In the genomic region with DNA sequence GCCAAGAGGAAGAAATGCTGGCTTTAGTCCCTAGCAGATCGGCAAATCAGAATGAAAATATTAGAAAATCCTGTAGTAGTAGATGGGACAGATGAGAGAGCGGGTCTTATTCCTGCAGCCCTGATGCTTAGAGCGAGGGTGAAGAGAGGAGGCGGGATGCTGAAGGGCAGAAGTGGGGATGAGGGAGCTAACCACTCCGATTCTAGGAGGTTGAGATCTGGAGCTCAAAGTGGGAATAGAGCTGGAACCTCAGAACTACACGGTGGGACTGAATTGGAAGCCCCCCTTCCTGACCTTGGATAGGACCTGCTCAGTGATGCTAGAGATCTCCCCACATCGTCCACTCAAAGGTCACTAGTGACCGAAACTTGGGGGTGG, we compare ENCODE assay signal across 8 mouse cellular contexts. TPM values are rescaled to one million over a fixed set of nuclear protein-coding genes. Genes with fewer than 3 reads are reported as not detected.
A peak's percentile ranks its signal among the peaks of the same experiment; 100 is the strongest.
DNase-seq lines count a peak whose midpoint lies in the region; ATAC-seq and TF ChIP-seq lines count a peak whose summit lies in the region.

No protein-coding gene starts in this region.

- H3K9ac ChIP-seq in lung, embryonic 16.5 days (ENCODE audit: low read length) = peak overlapping the region; percentile 57
- H3K9ac ChIP-seq in limb, embryonic 13.5 days = peak overlapping the region; percentile 75

- 2% methylated on average over 8 of the region's 8 CpGs for WGBS in lung, embryonic 16.5 days
- 2% methylated on average over 8 of the region's 8 CpGs for WGBS in limb, embryonic 13.5 days
- WGBS in small intestine, adult 2 months = 1% methylated on average over 8 of the region's 8 CpGs

- peak overlapping the region; percentile 100 for H3K4me2 ChIP-seq in lung, embryonic 16.5 days (ENCODE audit: low read depth, low read length)
- H3K4me2 ChIP-seq in limb, embryonic 13.5 days (replicated peaks) = peak overlapping the region; percentile 97

- H3K27ac ChIP-seq in lung, embryonic 16.5 days (ENCODE audit: low read length) = no peak overlapping the region
- no peak overlapping the region for H3K27ac ChIP-seq in limb, embryonic 13.5 days
- H3K27ac ChIP-seq in small intestine, adult 2 months (ENCODE audit: insufficient read depth, low read depth, low read length) = no peak overlapping the region

- ATAC-seq in lung, embryonic 16.5 days (ENCODE audit: low read depth) = peak; percentile 31; the same call in 1 of the 2 replicates
- ATAC-seq in limb, embryonic 13.5 days (ENCODE audit: low FRiP score, low read depth) = 0 out of 2 replicates have a peak, but pooled peaks have one; percentile 33

- no peak for TF ChIP-seq CTCF in small intestine, adult 2 months (IDR thresholded peaks at IDR 0.05; ENCODE audit: extremely low read depth, insufficient read length, insufficient replicate concordance, low read depth, low read length)

- H3K27me3 ChIP-seq in lung, embryonic 16.5 days (ENCODE audit: control insufficient read depth, insufficient read depth, low read depth, low read length) = peaks cover 4% of the 10 kb centered on the region
- peaks cover 48% of the 10 kb centered on the region for H3K27me3 ChIP-seq in limb, embryonic 13.5 days
- peaks cover 8% of the 10 kb centered on the region for H3K27me3 ChIP-seq in small intestine, adult 2 months (ENCODE audit: control insufficient read depth, insufficient read depth, low read length)

- H3K4me3 ChIP-seq in lung, embryonic 16.5 days (ENCODE audit: low read length) = peak overlapping the region; percentile 57
- H3K4me3 ChIP-seq in limb, embryonic 13.5 days = peak overlapping the region; percentile 57
- peak overlapping the region; percentile 68 for H3K4me3 ChIP-seq in small intestine, adult 2 months (ENCODE audit: low read depth, low read length)

- peaks cover 9% of the 10 kb centered on the region for H3K4me1 ChIP-seq in lung, embryonic 16.5 days (replicated peaks; ENCODE audit: control insufficient read depth, insufficient read depth, low read length)
- H3K4me1 ChIP-seq in limb, embryonic 13.5 days = peaks cover 9% of the 10 kb centered on the region
- peaks cover 5% of the 10 kb centered on the region; the same call in 1 of the 2 replicates for H3K4me1 ChIP-seq in small intestine, adult 2 months (ENCODE audit: control insufficient read depth, insufficient read depth, insufficient read length, low read length)

- H3K9me3 ChIP-seq in lung, embryonic 16.5 days (ENCODE audit: control insufficient read depth, low read length) = no peaks in the 10 kb centered on the region
- no peaks in the 10 kb centered on the region for H3K9me3 ChIP-seq in limb, embryonic 13.5 days

- DNase-seq in cerebellum, adult 18-20 months = peak; percentile 8 to 43
- no peak for DNase-seq in cerebellum, postnatal 10 days
- DNase-seq in lung, postnatal 36 days = no peak
- DNase-seq in c-Kit-positive CD71-positive TER-119-positive erythroid progenitor cells, embryonic 14.5 days (ENCODE audit: low spot score) = no peak
- DNase-seq in adrenal gland, adult 2 months = no peak

- H3K36me3 ChIP-seq in lung, embryonic 16.5 days (ENCODE audit: control insufficient read depth, insufficient read depth, low read length) = no peaks in the 10 kb centered on the region
- no peaks in the 10 kb centered on the region for H3K36me3 ChIP-seq in limb, embryonic 13.5 days
- H3K36me3 ChIP-seq in small intestine, adult 2 months (ENCODE audit: control insufficient read depth, insufficient read depth, low read length) = no peaks in the 10 kb centered on the region

- TF ChIP-seq POLR2A in small intestine, adult 2 months (IDR thresholded peaks at IDR 0.05; ENCODE audit: low read depth, low read length) = no peak

RNA-seq across cellular contexts. Expression of gene Fam184b, which starts 0.3 kb away (rescaled TPM):
- 0.23 and 0.35 TPM in 2 replicates for polyA plus RNA-seq in lung, embryonic 16.5 days (2015; fragmentation: Nextera tagmentation; extraction: Ambion mirVana)
- polyA plus RNA-seq in limb, embryonic 13.5 days (2015; fragmentation: Nextera tagmentation; extraction: Ambion mirVana) = 2.1 and 2.6 TPM in 2 replicates
- polyA plus RNA-seq in small intestine, adult 2 months (2012; rRNA removed) = 0.03 and 0.06 TPM in 2 replicates
- total RNA-seq in adrenal gland, adult 2 months (2021) = under 1 TPM; 0.17 to 0.41 TPM
- polyA plus RNA-seq in adrenal gland, adult 2 months (2012; rRNA removed) = not detected in 2 replicates

RNA-seq across cellular contexts. Expression of gene Ncapg, which starts 30.0 kb away (rescaled TPM):
- polyA plus RNA-seq in lung, embryonic 16.5 days (2015; fragmentation: Nextera tagmentation; extraction: Ambion mirVana) = 59.6 and 67.1 TPM in 2 replicates
- polyA plus RNA-seq in limb, embryonic 13.5 days (2015; fragmentation: Nextera tagmentation; extraction: Ambion mirVana) = 48.2 and 49.7 TPM in 2 replicates
- polyA plus RNA-seq in small intestine, adult 2 months (2012; rRNA removed) = 0.11 and 0.35 TPM in 2 replicates
- total RNA-seq in adrenal gland, adult 2 months (2021) = under 1 TPM; 0.73 to 0.98 TPM
- polyA plus RNA-seq in adrenal gland, adult 2 months (2012; rRNA removed) = 0.09 and 0.10 TPM in 2 replicates

Comparison
In these comparisons a context has a peak if more than half of its experiments do, and no peak if none do; other contexts are left out.
1. DNase-seq: peak in cerebellum, adult 18-20 months (2 of 2); none in cerebellum, postnatal 10 days (0 of 2), lung, postnatal 36 days (single experiment), c-Kit-positive CD71-positive TER-119-positive erythroid progenitor cells, embryonic 14.5 days (single experiment) and adrenal gland, adult 2 months (single experiment).
2. RNA of gene Ncapg, which starts 30.0 kb away (polyA plus RNA-seq): 59.6 to 67.1 TPM in lung, embryonic 16.5 days and 48.2 to 49.7 TPM in limb, embryonic 13.5 days; 0.11 to 0.35 TPM in small intestine, adult 2 months and 0.09 to 0.10 TPM in adrenal gland, adult 2 months; every median in the first group is over 10 times any median in the second.
3. Peak in every context shown above with its lines, with median percentiles within 50 percentile points of each other: H3K4me3 ChIP-seq.